Mouse (Mus musculus): ENCODE results near the gene Krt42.

DNA sequence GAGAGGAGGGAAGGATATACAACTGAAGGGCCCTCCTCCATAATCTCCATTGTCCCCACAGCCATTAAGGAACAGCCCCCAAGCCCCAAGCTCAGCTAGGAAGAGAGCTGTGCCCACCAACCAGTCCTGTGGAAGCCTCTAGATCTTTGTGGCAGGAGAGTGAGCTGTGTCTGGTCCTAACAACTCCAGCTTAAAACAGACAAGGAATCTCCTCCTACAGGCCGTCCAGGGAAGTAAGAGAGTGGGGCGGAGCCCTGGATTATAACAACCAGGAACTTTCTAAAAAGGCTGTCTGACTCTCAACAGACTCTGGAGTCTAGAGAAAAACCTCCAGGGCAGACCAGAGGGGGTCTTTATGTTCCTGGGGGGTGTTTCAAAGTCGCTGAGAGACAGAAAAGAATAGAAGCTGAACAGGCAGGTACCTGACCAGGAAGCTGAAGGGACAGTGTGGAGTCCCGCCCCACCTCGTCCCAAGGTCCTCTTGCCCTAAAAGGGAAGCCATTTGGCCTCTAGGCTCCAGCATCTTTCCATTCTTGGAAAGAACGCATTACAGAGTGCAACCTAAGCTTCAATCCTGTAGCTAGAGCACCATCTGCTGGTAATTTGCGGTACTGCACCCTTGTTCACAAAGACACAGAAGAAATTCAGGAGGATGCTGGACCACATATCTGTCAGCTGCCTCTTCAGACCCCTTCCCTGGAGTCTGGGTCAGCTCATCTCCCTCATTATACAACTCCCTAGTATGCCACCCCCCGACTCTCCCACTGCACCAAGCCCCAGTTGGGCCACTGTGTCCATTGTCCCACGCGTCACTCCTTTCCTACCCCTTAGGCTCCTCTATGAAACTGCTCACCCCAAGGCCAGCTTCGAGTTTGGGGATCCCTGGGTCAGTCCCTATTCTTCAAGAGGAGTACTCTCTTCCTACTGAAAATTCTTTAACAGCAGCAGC lies 12.2 kb upstream of the Krt42 start:
- TF ChIP-seq CTCF (IDR thresholded peaks at IDR 0.05; ENCODE audit: borderline replicate concordance, insufficient read depth, low read length) (no peak), POLR2A (IDR thresholded peaks at IDR 0.05; ENCODE audit: low read depth, low read length) (no peak)
